Mouse (Mus musculus): ENCODE measurements around the gene Gm5458.
"Not testable (repeated sequence)": the region's sequence is repeated elsewhere in the genome, so short reads cannot be mapped to it uniquely, and the experiment has no call there.

DNA sequence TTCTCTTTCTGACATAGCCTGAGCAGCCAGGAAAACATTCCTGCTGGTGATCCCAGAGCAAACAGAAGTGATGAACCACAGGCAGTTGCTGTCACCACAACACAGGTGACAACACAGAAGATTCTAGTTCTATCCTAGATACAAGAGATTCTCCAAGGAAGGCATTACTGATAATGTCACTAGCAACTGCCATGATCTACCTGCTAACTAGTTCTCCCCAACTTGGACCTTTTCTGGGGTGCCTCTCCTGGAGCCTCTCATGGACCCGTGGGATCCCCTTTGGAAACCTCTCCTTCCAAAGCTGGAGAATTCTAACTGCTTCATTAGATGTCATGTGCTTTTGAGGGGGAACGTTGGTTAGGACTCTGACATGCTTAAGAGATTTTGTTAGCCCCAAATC lies at the start of gene Gm5458:
- not testable (repeated sequence) for TF ChIP-seq POLR2A (IDR thresholded peaks at IDR 0.05; ENCODE audit: insufficient read length, low read depth); USF1 (IDR thresholded peaks at IDR 0.05; ENCODE audit: low read depth); REST (IDR thresholded peaks at IDR 0.05; ENCODE audit: insufficient read depth, insufficient read length); POLR2AphosphoS2 (IDR thresholded peaks at IDR 0.05; ENCODE audit: insufficient read length, low read depth)
